Mouse (Mus musculus) thymus, postnatal 10 days (tissue): ENCODE measurements at regions not wholly inside any gene's neighbourhood (a gene's known extent, or its start where the extent isn't known, plus 50 kb on each side); places are given as distances from the start of the nearest gene placed in this dataset.

ENCODE experiments used
- DNase-seq, 2 experiments: peaks; one replicate each; pipeline ENCODE4 v3.0.0; 2021; ENCODE audit warnings: low spot score in 2 of 2

GRCm38 (mm10) chr19:13980988-13981630 is 67.8 kb downstream of the Olfr1505 start:
- DNase-seq, result peak in 1 of 2 experiments; percentile 36

- DNase-seq, result no peak
Observed at GRCm38 (mm10) chr19:13982823-13983222, 69.5 kb downstream of the Olfr1505 start.
